Comparison of ENCODE assay signal across 8 mouse cellular contexts in genomic region chr1:173766848-173767617, GRCm38 (mm10). TPM values are rescaled to one million over a fixed set of nuclear protein-coding genes. Genes with fewer than 3 reads are reported as not detected.
A peak's percentile ranks its signal among the peaks of the same experiment; 100 is the strongest.
DNase-seq lines count a peak whose midpoint lies in the region; ATAC-seq and TF ChIP-seq lines count a peak whose summit lies in the region.
"Not testable (repeated sequence)": the region's sequence is repeated elsewhere in the genome, so short reads cannot be mapped to it uniquely, and the experiment has no call there.

Ifi204 (minus strand) TSS chr1:173766943.

- H3K36me3 ChIP-seq in MEL (ENCODE audit: control insufficient read depth in 1 of 2, insufficient read depth in 2 of 2, low read length in 2 of 2); kidney, postnatal 0 days (ENCODE audit: insufficient read depth, low read length); liver, embryonic 13.5 days: not testable (repeated sequence)

- H3K9ac ChIP-seq in MEL (ENCODE audit: control insufficient read depth, low read depth, low read length, poor library complexity, severe bottlenecking); kidney, postnatal 0 days (ENCODE audit: low read depth, low read length); liver, embryonic 13.5 days: not testable (repeated sequence)

- H3K4me3 ChIP-seq in MEL (ENCODE audit: control insufficient read depth in 1 of 2, insufficient read depth in 1 of 2, low read depth in 2 of 2, low read length in 2 of 2); bone marrow, adult 2 months (replicated peaks; ENCODE audit: control insufficient read depth, low read depth, low read length); kidney, postnatal 0 days (replicated peaks; ENCODE audit: low read depth, low read length); liver, embryonic 13.5 days (replicated peaks): not testable (repeated sequence)

- TF ChIP-seq EP300 in MEL (IDR thresholded peaks at IDR 0.05; ENCODE audit: low read depth in 1 of 2, low read length in 2 of 2) = not testable (repeated sequence)

- not testable (repeated sequence) for ATAC-seq in kidney, postnatal 0 days (replicated peaks; ENCODE audit: low FRiP score, low read depth)
- ATAC-seq in liver, embryonic 13.5 days (ENCODE audit: low read depth) = peak; percentile 65
- ATAC-seq in megakaryocyte progenitor cell, adult 5-6 weeks (replicated peaks; ENCODE audit: poor library complexity) = peak; percentile 93

- H3K79me2 ChIP-seq in MEL (ENCODE audit: control insufficient read depth, insufficient read depth, low read length, poor library complexity) = not testable (repeated sequence)

- intact Hi-C loops in heart, postnatal 25 days (cut with DNase I) = not testable (repeated sequence)

- not testable (repeated sequence) for TF ChIP-seq CTCF in MEL (IDR thresholded peaks at IDR 0.05 in 2 of 3, conservative IDR thresholded peaks at IDR 0.05 in 1 of 3; ENCODE audit: control insufficient read depth in 1 of 3, insufficient read depth in 1 of 3, low read depth in 2 of 3, low read length in 3 of 3, poor library complexity in 1 of 3, severe bottlenecking in 1 of 3); bone marrow, adult 2 months (IDR thresholded peaks at IDR 0.05; ENCODE audit: control insufficient read depth, insufficient read depth, low read length); kidney, postnatal 0 days (IDR thresholded peaks at IDR 0.05; ENCODE audit: low read depth)

- not testable (repeated sequence) for H3K27me3 ChIP-seq in MEL (ENCODE audit: control insufficient read depth in 1 of 2, insufficient read depth in 2 of 2, low read length in 2 of 2); kidney, postnatal 0 days (ENCODE audit: insufficient read depth, low read length); liver, embryonic 13.5 days

- not testable (repeated sequence) for H3K9me3 ChIP-seq in MEL (replicated peaks; ENCODE audit: insufficient read depth, low read length); kidney, postnatal 0 days (replicated peaks; ENCODE audit: low read length); liver, embryonic 13.5 days (replicated peaks)

- H3K4me2 ChIP-seq in kidney, postnatal 0 days (ENCODE audit: low read length); liver, embryonic 13.5 days: not testable (repeated sequence)

- not testable (repeated sequence) for H3K27ac ChIP-seq in MEL (ENCODE audit: control insufficient read depth, low read depth, low read length); bone marrow, adult 2 months (ENCODE audit: control insufficient read depth, insufficient read depth, low read depth, low read length, poor library complexity); kidney, postnatal 0 days; liver, embryonic 13.5 days

- DNase-seq in MEL (ENCODE audit: low read depth, low spot score) = peak; percentile 28
- DNase-seq in gastrocnemius, adult 8-10 months (ENCODE audit: low spot score in 2 of 2) = peak; percentile 39 to 54
- DNase-seq in heart, postnatal 25 days (ENCODE audit: low spot score) = peak; percentile 33
- peak; percentile 30 for DNase-seq in kidney, postnatal 0 days (ENCODE audit: low spot score)
- not testable (repeated sequence) for DNase-seq in liver, embryonic 13.5 days
- peak; percentile 9 for DNase-seq in thymus, postnatal 0 days (ENCODE audit: low spot score)

- not testable (repeated sequence) for TF ChIP-seq RAD21 in MEL (IDR thresholded peaks at IDR 0.05; ENCODE audit: low read depth, low read length)

- not testable (repeated sequence) for TF ChIP-seq POLR2A in MEL (IDR thresholded peaks at IDR 0.05; ENCODE audit: control insufficient read depth in 1 of 2, insufficient read depth in 1 of 2, low read depth in 1 of 2, low read length in 2 of 2, poor library complexity in 1 of 2); bone marrow, adult 2 months (IDR thresholded peaks at IDR 0.05; ENCODE audit: borderline replicate concordance, control insufficient read depth, low read depth, low read length)

- H3K4me1 ChIP-seq in MEL (ENCODE audit: control insufficient read depth in 1 of 2, insufficient read depth in 2 of 2, low read length in 2 of 2); bone marrow, adult 2 months (ENCODE audit: control insufficient read depth, insufficient read depth, low read length); kidney, postnatal 0 days (replicated peaks; ENCODE audit: insufficient read depth, low read length); liver, embryonic 13.5 days (replicated peaks): not testable (repeated sequence)

- 13% methylated on average over 5 of the region's 5 CpGs for WGBS in bone marrow, adult 2 months
- 65% methylated on average over 5 of the region's 5 CpGs for WGBS in kidney, postnatal 0 days
- WGBS in liver, embryonic 13.5 days (ENCODE audit: insufficient replicate concordance) = 27% methylated on average over 5 of the region's 5 CpGs

RNA-seq across cellular contexts. Expression of gene Ifi204, which starts in this region (rescaled TPM):
- not detected in 2 replicates for total RNA-seq in MEL (2012; rRNA removed)
- polyA plus RNA-seq in MEL (2012; ENCODE audit: insufficient read depth in 1 of 2, insufficient read length in 2 of 2, low read depth in 1 of 2, low replicate concordance in 2 of 2, missing spikeins in 1 of 2) = not detected
- 9.6 and 21.3 TPM in 2 replicates for polyA plus RNA-seq in bone marrow, adult 2 months (2011; ENCODE audit: insufficient read depth, insufficient read length, low replicate concordance, missing spikeins)
- total RNA-seq in gastrocnemius, adult 8-10 months (2022) = 1 to 10 TPM in 3 of 4 experiments, under 1 TPM in 1; 0.70 to 2.4 (median 2.3) TPM
- total RNA-seq in heart, postnatal 25 days (2021) = 1 to 10 TPM; 2.2 TPM
- polyA plus RNA-seq in kidney, postnatal 0 days (2015; fragmentation: Nextera tagmentation; extraction: Ambion mirVana) = 2.3 and 2.6 TPM in 2 replicates
- 3.0 and 4.5 TPM in 2 replicates for polyA plus RNA-seq in liver, embryonic 13.5 days (2015; fragmentation: Nextera tagmentation; extraction: Ambion mirVana)
- total RNA-seq in megakaryocyte progenitor cell, adult 5-6 weeks (2015) = 3.6 and 4.1 TPM in 2 replicates
- 4.2 and 4.9 TPM in 2 replicates for total RNA-seq in megakaryocyte progenitor cell, adult 5-6 weeks (2017)
- 8.3 and 9.8 TPM in 2 replicates for polyA plus RNA-seq in thymus, postnatal 0 days (2015; fragmentation: Nextera tagmentation; extraction: Ambion mirVana)

Comparison
In these comparisons a context has a peak if more than half of its experiments do, and no peak if none do; other contexts are left out.
1. Peak in DNase-seq in MEL; RNA of the gene not detected or under 1 TPM.